Mouse (Mus musculus): ENCODE data around the gene Fam50a. TPM values are rescaled to one million over a fixed set of nuclear protein-coding genes. Genes with fewer than 3 reads are reported as not detected.
A peak's percentile ranks its signal among the peaks of the same experiment; 100 is the strongest.

Gene Fam50a
- 66.2 and 70.3 TPM in 2 replicates for polyA plus RNA-seq (2015; fragmentation: Nextera tagmentation; extraction: Ambion mirVana)

GRCm38 (mm10) chrX:74312540-74313464, at the start of gene Fam50a:
Gene Fam50a (plus strand): TSS chrX:74313033.
- Histone ChIP-seq H3K36me3 (ENCODE audit: poor library complexity, severe bottlenecking) (peaks cover 37% of the 10 kb centered on the region), H3K4me2 (peak within 1 kb of the TSS; percentile 75), H3K9ac (peak within 1 kb of the TSS; percentile 74), H3K9me3 (replicated peaks) (no peaks in the 10 kb centered on the region), H3K27ac (peak within 1 kb of the TSS; percentile 69), H3K4me3 (peak within 1 kb of the TSS; percentile 58), H3K27me3 (no peaks in the 10 kb centered on the region), H3K4me1 (peaks cover 20% of the 10 kb centered on the region)
- peak; percentile 97 for ATAC-seq
- 22% methylated on average over 59 of the region's 59 CpGs for WGBS

GRCm38 (mm10) chrX:74269736-74270061, 43.1 kb upstream of the Fam50a start:
- no peaks in the 10 kb centered on the region for H3K27me3 ChIP-seq
- peak overlapping the region; percentile 59 for H3K4me3 ChIP-seq
- ATAC-seq: peak; percentile 26
- H3K27ac ChIP-seq: peak overlapping the region; percentile 96
- 37% methylated on average over 3 of the region's 3 CpGs for WGBS
- H3K4me2 ChIP-seq: peak overlapping the region; percentile 58
- H3K9me3 ChIP-seq (replicated peaks): no peaks in the 10 kb centered on the region
- peaks cover 12% of the 10 kb centered on the region; the same call in 1 of the 2 replicates for H3K36me3 ChIP-seq (ENCODE audit: poor library complexity, severe bottlenecking)
- peak overlapping the region; percentile 64 for H3K9ac ChIP-seq
- H3K4me1 ChIP-seq: peaks cover 11% of the 10 kb centered on the region; the same call in 1 of the 2 replicates

- Histone ChIP-seq H3K4me2 (peak within 1 kb of the TSS; percentile 66), H3K27ac (peak within 1 kb of the TSS; percentile 96), H3K9ac (peak within 1 kb of the TSS; percentile 81), H3K4me3 (peak within 1 kb of the TSS; percentile 59), H3K27me3 (no peaks in the 10 kb centered on the region), H3K9me3 (replicated peaks) (no peaks in the 10 kb centered on the region), H3K4me1 (peaks cover 11% of the 10 kb centered on the region; the same call in 1 of the 2 replicates), H3K36me3 (ENCODE audit: poor library complexity, severe bottlenecking) (peaks cover 12% of the 10 kb centered on the region; the same call in 1 of the 2 replicates)
- ATAC-seq: peak; percentile 97
- WGBS: 17% methylated on average over 42 of the region's 42 CpGs
These were observed 42.6 kb upstream of the Fam50a start, which contains the start of gene Rpl10 for GRCm38 (mm10) chrX:74270062-74270901. Gene Rpl10 (plus strand): TSS chrX:74270812.

GRCm38 (mm10) chrX:74270902-74271551, 41.8 kb upstream of the Fam50a start:
- Histone ChIP-seq H3K4me3 (peak overlapping the region; percentile 59), H3K4me1 (peaks cover 11% of the 10 kb centered on the region; the same call in 1 of the 2 replicates), H3K27me3 (no peaks in the 10 kb centered on the region), H3K9me3 (replicated peaks) (no peaks in the 10 kb centered on the region), H3K27ac (no peak overlapping the region; the same call in 1 of the 2 replicates), H3K4me2 (peak overlapping the region; percentile 66), H3K36me3 (ENCODE audit: poor library complexity, severe bottlenecking) (peaks cover 12% of the 10 kb centered on the region; the same call in 1 of the 2 replicates), H3K9ac (peak overlapping the region; percentile 81)
- 16% methylated on average over 27 of the region's 27 CpGs for WGBS
- ATAC-seq: no peak

GRCm38 (mm10) chrX:74273422-74274322, 39.2 kb upstream of the Fam50a start:
- H3K4me3 ChIP-seq: no peak overlapping the region
- WGBS: 29% methylated on average over 10 of the region's 10 CpGs
- H3K27ac ChIP-seq: no peak overlapping the region
- no peak overlapping the region for H3K9ac ChIP-seq
- peaks cover 11% of the 10 kb centered on the region; the same call in 1 of the 2 replicates for H3K4me1 ChIP-seq
- peaks cover 12% of the 10 kb centered on the region; the same call in 1 of the 2 replicates for H3K36me3 ChIP-seq (ENCODE audit: poor library complexity, severe bottlenecking)
- no peak overlapping the region for H3K4me2 ChIP-seq
- no peaks in the 10 kb centered on the region for H3K27me3 ChIP-seq
- H3K9me3 ChIP-seq (replicated peaks): no peaks in the 10 kb centered on the region
- ATAC-seq: no peak

GRCm38 (mm10) chrX:74277916-74278315, 34.9 kb upstream of the Fam50a start:
- H3K27ac ChIP-seq: no peak overlapping the region
- no peak overlapping the region for H3K4me2 ChIP-seq
- H3K36me3 ChIP-seq (ENCODE audit: poor library complexity, severe bottlenecking): peaks cover 6% of the 10 kb centered on the region; the same call in 1 of the 2 replicates
- no peaks in the 10 kb centered on the region for H3K27me3 ChIP-seq
- H3K4me3 ChIP-seq: no peak overlapping the region
- WGBS: 75% methylated on average over 8 of the region's 8 CpGs
- no peak overlapping the region for H3K9ac ChIP-seq
- H3K9me3 ChIP-seq (replicated peaks): no peaks in the 10 kb centered on the region
- ATAC-seq: no peak
- H3K4me1 ChIP-seq: 0 out of 2 replicates have a peak, but pooled peaks cover 7% of the 10 kb centered on the region

- no peak for ATAC-seq
- Histone ChIP-seq H3K4me2 (peak overlapping the region; percentile 72), H3K36me3 (ENCODE audit: poor library complexity, severe bottlenecking) (no peaks in the 10 kb centered on the region), H3K9me3 (replicated peaks) (no peaks in the 10 kb centered on the region), H3K4me1 (peaks cover 17% of the 10 kb centered on the region), H3K4me3 (peak overlapping the region; percentile 57), H3K27ac (no peak overlapping the region), H3K9ac (peak overlapping the region; percentile 82), H3K27me3 (no peaks in the 10 kb centered on the region)
- WGBS: 17% methylated on average over 14 of the region's 14 CpGs
These were observed 31.6 kb upstream of the Fam50a start for GRCm38 (mm10) chrX:74281041-74281731.

GRCm38 (mm10) chrX:74281732-74282394, 31.0 kb upstream of the Fam50a start, which contains the start of the genes Taz and Dnase1l1:
Gene Taz (plus strand): TSS chrX:74281912.
Gene Dnase1l1 (minus strand): TSS chrX:74282337.
- Histone ChIP-seq H3K4me2 (peak within 1 kb of the TSS; percentile 72), H3K27ac (peak within 1 kb of the TSS; percentile 78), H3K4me1 (peaks cover 17% of the 10 kb centered on the region), H3K9ac (peak within 1 kb of the TSS; percentile 82), H3K9me3 (replicated peaks) (no peaks in the 10 kb centered on the region), H3K36me3 (ENCODE audit: poor library complexity, severe bottlenecking) (no peaks in the 10 kb centered on the region), H3K4me3 (peak within 1 kb of the TSS; percentile 57), H3K27me3 (no peaks in the 10 kb centered on the region)
- ATAC-seq: peak; percentile 63
- 13% methylated on average over 16 of the region's 16 CpGs for WGBS

- peak; percentile 89 for ATAC-seq
- H3K9me3 ChIP-seq (replicated peaks): no peaks in the 10 kb centered on the region
- peak overlapping the region; percentile 72 for H3K4me2 ChIP-seq
- H3K4me1 ChIP-seq: peaks cover 17% of the 10 kb centered on the region
- H3K4me3 ChIP-seq: peak overlapping the region; percentile 57
- no peaks in the 10 kb centered on the region for H3K36me3 ChIP-seq (ENCODE audit: poor library complexity, severe bottlenecking)
- peak overlapping the region; percentile 82 for H3K9ac ChIP-seq
- H3K27ac ChIP-seq: peak overlapping the region; percentile 78
- 19% methylated on average over 39 of the region's 39 CpGs for WGBS
- H3K27me3 ChIP-seq: no peaks in the 10 kb centered on the region
These were observed 30.3 kb upstream of the Fam50a start for GRCm38 (mm10) chrX:74282395-74283091.

Data from forebrain, embryonic 13.5 days (tissue).